Mouse (Mus musculus): ENCODE measurements around the gene Ripor1.

Ripor1 gene

GRCm38 (mm10) chr8:105624401-105624800 is 19.3 kb downstream of the Ripor1 start:
- no peak for DNase-seq (ENCODE audit: inconsistent age in 2 of 2, low spot score in 1 of 2)

GRCm38 (mm10) chr8:105624831-105625230 is 19.8 kb downstream of the Ripor1 start:
- DNase-seq (ENCODE audit: inconsistent age in 2 of 2, low spot score in 1 of 2) = no peak

- no peak for DNase-seq (ENCODE audit: inconsistent age in 2 of 2, low spot score in 1 of 2)
These were observed 21.0 kb downstream of the Ripor1 start for GRCm38 (mm10) chr8:105626086-105626485.

GRCm38 (mm10) chr8:105629337-105629736 is 24.3 kb downstream of the Ripor1 start:
- no peak for DNase-seq (ENCODE audit: inconsistent age in 2 of 2, low spot score in 1 of 2)

GRCm38 (mm10) chr8:105634771-105635458 is 29.9 kb downstream of the Ripor1 start:
- no peak for DNase-seq (ENCODE audit: inconsistent age in 2 of 2, low spot score in 1 of 2)

- DNase-seq (ENCODE audit: inconsistent age in 2 of 2, low spot score in 1 of 2) = peak in 1 of 2 experiments; percentile 20
These were observed 30.4 kb downstream of the Ripor1 start for GRCm38 (mm10) chr8:105635481-105635880.

GRCm38 (mm10) chr8:105636018-105636962 is 31.2 kb downstream of the Ripor1 start, which contains the start of gene Ctcf:
Gene Ctcf, plus strand, starts transcription at chr8:105636568.
- peak; percentile 93 to 98 for DNase-seq (ENCODE audit: inconsistent age in 2 of 2, low spot score in 1 of 2)

GRCm38 (mm10) chr8:105636963-105637510 is 32.0 kb downstream of the Ripor1 start, which contains the start of gene Agrp:
Gene Agrp, minus strand, starts transcription at chr8:105637393.
- DNase-seq (ENCODE audit: inconsistent age in 2 of 2, low spot score in 1 of 2) = peak in 1 of 2 experiments; percentile 92

GRCm38 (mm10) chr8:105637601-105638041 is 32.6 kb downstream of the Ripor1 start:
- peak in 1 of 2 experiments; percentile 69 for DNase-seq (ENCODE audit: inconsistent age in 2 of 2, low spot score in 1 of 2)

- DNase-seq (ENCODE audit: inconsistent age in 2 of 2, low spot score in 1 of 2) = no peak
These were observed 33.5 kb downstream of the Ripor1 start for GRCm38 (mm10) chr8:105638510-105638909.

- peak in 1 of 2 experiments; percentile 54 for DNase-seq (ENCODE audit: inconsistent age in 2 of 2, low spot score in 1 of 2)
These were observed 34.8 kb downstream of the Ripor1 start for GRCm38 (mm10) chr8:105639835-105640234.

GRCm38 (mm10) chr8:105640511-105640910 is 35.5 kb downstream of the Ripor1 start:
- DNase-seq (ENCODE audit: inconsistent age in 2 of 2, low spot score in 1 of 2) = peak in 1 of 2 experiments; percentile 56

GRCm38 (mm10) chr8:105645205-105645604 is 40.1 kb downstream of the Ripor1 start:
- DNase-seq (ENCODE audit: inconsistent age in 2 of 2, low spot score in 1 of 2) = no peak

GRCm38 (mm10) chr8:105648929-105649328 is 43.9 kb downstream of the Ripor1 start:
- DNase-seq (ENCODE audit: inconsistent age in 2 of 2, low spot score in 1 of 2) = peak in 1 of 2 experiments; percentile 58

- DNase-seq (ENCODE audit: inconsistent age in 2 of 2, low spot score in 1 of 2) = no peak
These were observed 52.6 kb downstream of the Ripor1 start for GRCm38 (mm10) chr8:105657641-105658040.

GRCm38 (mm10) chr8:105661167-105661566 is 56.1 kb downstream of the Ripor1 start:
- peak in 1 of 2 experiments; percentile 58 for DNase-seq (ENCODE audit: inconsistent age in 2 of 2, low spot score in 1 of 2)

Measured in adrenal gland, adult (tissue).